Mouse (Mus musculus): Measurements from ENCODE around the gene Zbtb46.

Gene Zbtb46

GRCm38 (mm10) chr2:181363946-181364345 lies 95.3 kb downstream of the Zbtb46 start:
- DNase-seq (ENCODE audit: low read depth) = no peak

- no peak for DNase-seq (ENCODE audit: low read depth)
Observed at GRCm38 (mm10) chr2:181356780-181357179, 102.4 kb downstream of the Zbtb46 start.

GRCm38 (mm10) chr2:181342766-181343165 lies 116.5 kb downstream of the Zbtb46 start:
- no peak for DNase-seq (ENCODE audit: low read depth)

GRCm38 (mm10) chr2:181340426-181340825 lies 118.8 kb downstream of the Zbtb46 start:
- DNase-seq (ENCODE audit: low read depth) = no peak
